Mouse (Mus musculus): ENCODE data around the gene Sema3g. TPM values are rescaled to one million over a fixed set of nuclear protein-coding genes. Genes with fewer than 3 reads are reported as not detected.

Gene Sema3g
- 0.61 and 0.66 TPM in 2 replicates for polyA plus RNA-seq (2016; fragmentation: Nextera tagmentation; extraction: Ambion mirVana)

DNA sequence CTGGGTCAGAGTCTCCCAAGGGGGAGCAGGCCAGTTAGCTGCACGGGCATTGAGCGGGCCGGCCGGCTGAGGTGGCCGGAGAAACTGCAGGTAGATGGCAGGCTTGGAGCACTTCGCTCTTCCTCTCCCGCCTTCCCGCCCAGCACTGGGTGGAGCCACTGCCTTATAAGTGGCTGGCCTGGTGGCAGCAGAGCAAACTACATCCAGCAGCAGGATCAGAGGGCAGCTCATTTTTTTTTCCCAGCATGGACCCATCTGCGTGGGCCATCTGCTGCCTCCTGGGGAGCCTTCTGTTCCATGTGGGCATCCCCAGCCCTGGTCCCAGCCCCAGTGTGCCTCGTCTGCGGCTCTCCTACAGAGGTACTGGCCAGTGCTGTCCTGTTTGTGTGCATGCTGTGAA, at the start of gene Sema3g:
TSS of gene Sema3g (plus strand) at position 195 of the 400 bp plus-strand sequence.
- H3K27ac ChIP-seq, result peak within 1 kb of the TSS; percentile 74
- peak within 1 kb of the TSS; percentile 0; the same call in 1 of the 2 replicates for H3K4me3 ChIP-seq
- H3K36me3 ChIP-seq (replicated peaks), result no peaks in the 10 kb centered on the region
- H3K9me3 ChIP-seq, result no peaks in the 10 kb centered on the region
- peaks cover 21% of the 10 kb centered on the region for H3K27me3 ChIP-seq (ENCODE audit: poor library complexity, severe bottlenecking)
- peaks cover 47% of the 10 kb centered on the region for H3K4me1 ChIP-seq
- 15% methylated on average over 11 of the region's 11 CpGs for WGBS
- peak; percentile 63 for DNase-seq (ENCODE audit: extremely low spot score, low spot score)

DNA sequence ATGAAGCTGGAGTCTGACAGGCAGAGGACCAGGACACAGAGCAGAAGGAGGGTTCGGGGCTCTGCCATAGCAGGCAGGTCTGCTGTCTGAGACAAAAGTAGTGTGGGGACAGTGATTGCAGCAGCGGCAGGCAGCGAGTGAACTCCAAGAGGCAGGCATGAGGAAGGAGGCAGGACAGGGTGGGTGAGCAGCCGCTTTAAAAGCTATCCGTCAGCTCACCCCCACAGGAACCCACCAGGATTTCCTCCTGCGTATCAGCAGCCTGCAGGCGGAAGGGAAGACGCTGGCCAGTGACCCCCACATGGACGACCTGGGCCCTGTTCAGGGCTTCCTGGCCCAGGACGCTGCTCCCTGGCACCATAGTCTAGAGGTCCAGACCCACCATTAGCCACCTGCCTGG, 49.2 kb upstream of the Sema3g start, which contains the start of gene Stab1:
TSS of gene Stab1 (minus strand) at position 217 of the 400 bp plus-strand sequence.
- Histone ChIP-seq H3K36me3 (replicated peaks) (peaks cover 37% of the 10 kb centered on the region), H3K9me3 (no peaks in the 10 kb centered on the region), H3K27me3 (ENCODE audit: poor library complexity, severe bottlenecking) (no peaks in the 10 kb centered on the region), H3K4me1 (peaks cover 43% of the 10 kb centered on the region), H3K4me3 (peak within 1 kb of the TSS; percentile 16), H3K27ac (peak within 1 kb of the TSS; percentile 15)
- no peak for DNase-seq (ENCODE audit: extremely low spot score, low spot score)
- WGBS, result 65% methylated on average over 10 of the region's 10 CpGs

DNA sequence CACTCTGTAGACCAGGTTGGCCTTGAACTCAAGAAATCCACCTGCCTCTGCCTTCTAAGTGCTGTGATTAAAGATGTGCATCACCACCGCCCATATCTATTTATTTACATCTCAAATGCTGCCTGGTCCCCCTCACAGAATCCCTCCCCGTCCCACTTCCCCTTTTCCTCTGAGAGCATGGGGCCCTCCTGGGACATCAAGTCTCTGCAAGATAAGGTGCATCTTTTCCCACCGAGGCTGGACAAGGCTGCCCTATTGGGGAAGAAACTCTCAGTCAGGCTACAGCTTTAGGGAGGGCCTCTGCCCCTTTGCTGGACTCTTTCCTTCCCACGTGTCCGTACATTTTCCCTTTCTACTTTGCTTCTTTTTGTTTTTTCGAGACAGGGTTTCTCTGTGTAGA, 48.2 kb upstream of the Sema3g start:
- Histone ChIP-seq H3K36me3 (replicated peaks) (peaks cover 48% of the 10 kb centered on the region), H3K9me3 (no peaks in the 10 kb centered on the region), H3K27ac (no peak overlapping the region), H3K4me3 (no peak overlapping the region), H3K27me3 (ENCODE audit: poor library complexity, severe bottlenecking) (no peaks in the 10 kb centered on the region), H3K4me1 (peaks cover 43% of the 10 kb centered on the region)
- no peak for DNase-seq (ENCODE audit: extremely low spot score, low spot score)
- 83% methylated on average over 6 of the region's 6 CpGs for WGBS

DNA sequence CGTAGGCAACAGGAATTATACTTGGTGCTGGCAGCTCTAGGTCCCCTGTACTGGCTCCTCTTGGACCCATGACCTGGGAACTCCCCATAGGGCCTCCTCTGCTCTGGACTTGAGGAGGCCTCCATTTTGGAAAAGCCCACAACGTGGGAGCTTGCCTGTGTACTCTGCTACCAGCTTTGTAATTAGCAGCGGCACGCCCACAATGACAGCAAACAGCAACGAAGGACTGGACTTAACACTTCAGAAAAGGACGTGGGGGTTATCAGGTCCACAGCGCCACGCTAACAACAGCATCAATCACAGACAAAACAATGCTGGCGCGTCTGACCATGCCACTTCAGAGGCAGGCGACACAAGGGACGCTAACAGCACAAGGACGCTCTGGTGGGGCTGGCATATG, 46.7 kb upstream of the Sema3g start:
- no peak overlapping the region for H3K4me3 ChIP-seq
- 91% methylated on average over 13 of the region's 13 CpGs for WGBS
- peaks cover 36% of the 10 kb centered on the region for H3K4me1 ChIP-seq
- 0 out of 2 replicates have a peak overlapping the region, but pooled peaks have one; percentile 48 for H3K27ac ChIP-seq
- peaks cover 63% of the 10 kb centered on the region for H3K36me3 ChIP-seq (replicated peaks)
- no peak for DNase-seq (ENCODE audit: extremely low spot score, low spot score)
- H3K27me3 ChIP-seq (ENCODE audit: poor library complexity, severe bottlenecking), result no peaks in the 10 kb centered on the region
- no peaks in the 10 kb centered on the region for H3K9me3 ChIP-seq

DNA sequence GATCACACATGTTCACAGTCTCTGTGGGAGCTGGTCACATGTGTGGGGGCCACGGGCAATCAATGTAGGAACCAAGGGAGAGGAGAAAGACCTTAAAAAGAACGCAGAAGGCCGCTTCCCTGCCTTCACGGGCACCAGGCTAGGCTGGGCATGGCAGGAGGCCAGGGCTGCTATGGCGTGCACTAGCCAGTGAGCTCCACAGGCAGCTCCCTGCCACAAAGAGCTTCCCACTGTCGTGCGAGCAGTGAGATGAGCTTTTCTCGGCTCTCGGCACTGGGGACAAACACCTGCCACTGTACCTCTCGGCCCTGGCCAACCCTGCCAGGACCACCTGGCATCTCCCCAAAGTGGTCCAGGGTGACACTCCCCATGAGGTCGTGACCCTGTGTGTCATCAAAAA, 46.3 kb upstream of the Sema3g start:
- H3K4me3 ChIP-seq, result no peak overlapping the region
- no peak overlapping the region for H3K27ac ChIP-seq
- H3K9me3 ChIP-seq, result no peaks in the 10 kb centered on the region
- 94% methylated on average over 11 of the region's 11 CpGs for WGBS
- DNase-seq (ENCODE audit: extremely low spot score, low spot score), result no peak
- H3K27me3 ChIP-seq (ENCODE audit: poor library complexity, severe bottlenecking), result no peaks in the 10 kb centered on the region
- peaks cover 32% of the 10 kb centered on the region for H3K4me1 ChIP-seq
- peaks cover 67% of the 10 kb centered on the region for H3K36me3 ChIP-seq (replicated peaks)

DNA sequence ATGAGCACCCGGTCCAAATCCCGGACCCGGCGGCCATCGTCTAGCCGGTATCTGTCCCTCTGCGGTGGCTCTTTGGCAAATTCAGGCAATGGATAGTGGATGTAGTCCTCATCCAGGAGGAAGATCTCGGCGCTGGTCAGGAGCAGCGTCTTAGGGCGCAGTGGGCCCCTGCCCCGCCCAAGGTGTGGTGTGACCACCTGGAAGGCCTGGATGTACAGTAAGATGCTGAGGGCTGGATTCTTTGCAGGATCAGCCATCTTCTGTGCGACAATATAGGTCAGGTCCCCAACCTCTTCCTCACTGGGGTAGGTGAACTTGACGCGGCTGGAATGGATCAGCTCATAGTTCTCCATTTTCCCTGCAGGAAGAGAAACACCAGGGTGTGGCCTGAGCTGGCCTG, 45.8 kb upstream of the Sema3g start:
- peaks cover 71% of the 10 kb centered on the region for H3K36me3 ChIP-seq (replicated peaks)
- DNase-seq (ENCODE audit: extremely low spot score, low spot score), result no peak
- H3K27me3 ChIP-seq (ENCODE audit: poor library complexity, severe bottlenecking), result no peaks in the 10 kb centered on the region
- WGBS, result 97% methylated on average over 15 of the region's 15 CpGs
- H3K27ac ChIP-seq, result no peak overlapping the region
- H3K4me1 ChIP-seq, result peaks cover 28% of the 10 kb centered on the region
- no peaks in the 10 kb centered on the region for H3K9me3 ChIP-seq
- no peak overlapping the region for H3K4me3 ChIP-seq

DNA sequence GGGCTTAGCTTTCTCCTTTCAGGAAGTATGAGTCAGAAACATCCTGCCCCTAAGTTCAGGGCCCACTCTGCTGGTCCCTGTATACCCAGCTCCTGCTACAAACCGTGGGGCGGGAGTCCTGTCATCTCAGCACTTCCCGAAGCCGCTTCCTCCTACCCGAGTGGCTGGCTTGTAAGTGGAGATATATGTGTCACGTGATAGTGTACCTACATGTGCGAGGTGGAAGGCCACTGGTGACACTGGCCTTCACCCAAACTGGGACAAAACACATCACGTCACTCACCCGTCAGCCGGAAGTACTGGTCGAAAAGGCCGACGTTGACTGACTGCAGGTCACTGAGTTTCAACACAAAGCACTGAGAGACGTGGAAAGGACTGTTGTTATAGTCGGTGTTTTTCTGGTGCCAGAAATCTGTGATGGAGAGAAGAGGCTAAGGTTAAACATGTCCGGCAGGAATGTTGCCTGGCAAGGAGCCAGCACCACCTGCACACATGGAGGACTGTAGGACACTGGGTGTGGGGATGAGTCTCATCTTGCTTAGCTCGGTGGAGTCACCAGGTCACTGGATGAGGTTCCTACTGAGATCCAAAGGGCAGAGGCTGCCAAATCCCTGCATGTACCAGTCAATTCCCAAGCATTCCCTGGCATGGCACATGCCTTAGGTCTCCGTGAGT, 44.7 kb upstream of the Sema3g start:
- Histone ChIP-seq H3K27ac (no peak overlapping the region), H3K9me3 (no peaks in the 10 kb centered on the region), H3K36me3 (replicated peaks) (peaks cover 82% of the 10 kb centered on the region), H3K27me3 (ENCODE audit: poor library complexity, severe bottlenecking) (no peaks in the 10 kb centered on the region), H3K4me1 (peaks cover 22% of the 10 kb centered on the region), H3K4me3 (no peak overlapping the region)
- WGBS, result 93% methylated on average over 18 of the region's 18 CpGs
- no peak for DNase-seq (ENCODE audit: extremely low spot score, low spot score)

DNA sequence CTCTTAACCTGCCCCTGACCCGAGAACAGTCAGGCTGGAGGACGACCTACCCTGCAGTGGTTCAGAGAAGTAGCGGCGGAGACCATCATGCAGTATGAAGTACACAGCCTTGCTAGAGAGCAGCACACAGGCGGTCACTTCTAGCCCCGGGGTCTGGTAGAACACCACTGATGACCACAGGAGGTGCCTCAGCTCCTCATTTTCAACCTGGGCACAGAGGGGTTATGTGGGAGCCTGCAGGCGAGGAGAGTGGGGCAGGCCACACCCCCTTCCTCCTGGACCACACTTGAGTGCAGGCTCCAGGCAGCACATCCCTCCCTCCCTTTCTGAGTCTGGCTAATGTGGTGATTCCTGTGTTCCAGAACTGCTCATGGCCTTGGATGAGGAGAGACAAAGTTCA, 44.1 kb upstream of the Sema3g start:
- Histone ChIP-seq H3K27me3 (ENCODE audit: poor library complexity, severe bottlenecking) (no peaks in the 10 kb centered on the region), H3K4me3 (no peak overlapping the region), H3K4me1 (peaks cover 19% of the 10 kb centered on the region), H3K27ac (no peak overlapping the region), H3K36me3 (replicated peaks) (peaks cover 89% of the 10 kb centered on the region), H3K9me3 (no peaks in the 10 kb centered on the region)
- DNase-seq (ENCODE audit: extremely low spot score, low spot score), result no peak
- 93% methylated on average over 7 of the region's 7 CpGs for WGBS

DNA sequence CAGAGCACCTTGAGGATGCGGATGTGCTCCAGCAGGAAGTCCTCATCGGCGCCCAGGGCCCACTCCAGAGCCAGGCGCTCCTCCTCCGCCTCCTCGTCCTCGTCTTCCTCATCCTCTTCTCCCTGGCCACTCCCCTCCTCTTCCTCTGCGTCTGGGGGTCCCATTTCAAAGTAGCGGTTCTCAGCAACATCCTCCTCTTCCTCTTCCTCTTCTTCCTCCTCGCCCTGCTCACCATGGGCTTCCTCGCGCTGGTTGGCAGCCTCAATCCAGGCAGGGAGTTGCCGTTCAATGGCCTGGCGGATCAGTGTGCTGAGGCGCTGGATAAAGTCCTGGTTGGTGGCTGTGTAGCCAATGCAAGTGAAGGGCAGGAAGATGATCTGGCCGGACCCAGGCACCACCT, 40.4 kb upstream of the Sema3g start:
- Histone ChIP-seq H3K27me3 (ENCODE audit: poor library complexity, severe bottlenecking) (no peaks in the 10 kb centered on the region), H3K36me3 (replicated peaks) (peaks cover 100% of the 10 kb centered on the region), H3K27ac (no peak overlapping the region), H3K4me1 (no peaks in the 10 kb centered on the region), H3K4me3 (no peak overlapping the region), H3K9me3 (no peaks in the 10 kb centered on the region)
- no peak for DNase-seq (ENCODE audit: extremely low spot score, low spot score)
- 89% methylated on average over 16 of the region's 16 CpGs for WGBS

DNA sequence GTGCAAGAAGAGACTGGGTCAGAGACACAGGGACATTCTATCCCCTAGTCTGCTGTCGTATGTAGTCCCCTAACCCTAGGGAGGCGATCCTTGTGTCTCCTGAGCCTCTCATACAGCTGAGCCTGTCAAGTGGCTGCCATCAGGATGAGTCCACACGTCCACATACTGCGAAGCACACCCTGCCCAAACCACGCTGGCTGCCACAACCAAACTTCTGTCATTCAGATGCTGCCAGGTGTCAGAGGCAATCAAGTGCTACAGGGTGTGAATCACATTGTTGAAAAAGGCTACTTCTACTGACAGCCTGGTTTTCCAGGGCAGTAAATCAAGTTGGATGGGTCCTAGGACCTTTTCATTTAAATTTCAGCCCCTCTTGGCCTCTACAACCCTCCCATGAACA, 39.9 kb upstream of the Sema3g start:
- no peaks in the 10 kb centered on the region for H3K4me1 ChIP-seq
- H3K27me3 ChIP-seq (ENCODE audit: poor library complexity, severe bottlenecking), result no peaks in the 10 kb centered on the region
- H3K9me3 ChIP-seq, result no peaks in the 10 kb centered on the region
- H3K27ac ChIP-seq, result no peak overlapping the region
- no peak for DNase-seq (ENCODE audit: extremely low spot score, low spot score)
- no peak overlapping the region for H3K4me3 ChIP-seq
- H3K36me3 ChIP-seq (replicated peaks), result peaks cover 100% of the 10 kb centered on the region
- 97% methylated on average over 5 of the region's 5 CpGs for WGBS

DNA sequence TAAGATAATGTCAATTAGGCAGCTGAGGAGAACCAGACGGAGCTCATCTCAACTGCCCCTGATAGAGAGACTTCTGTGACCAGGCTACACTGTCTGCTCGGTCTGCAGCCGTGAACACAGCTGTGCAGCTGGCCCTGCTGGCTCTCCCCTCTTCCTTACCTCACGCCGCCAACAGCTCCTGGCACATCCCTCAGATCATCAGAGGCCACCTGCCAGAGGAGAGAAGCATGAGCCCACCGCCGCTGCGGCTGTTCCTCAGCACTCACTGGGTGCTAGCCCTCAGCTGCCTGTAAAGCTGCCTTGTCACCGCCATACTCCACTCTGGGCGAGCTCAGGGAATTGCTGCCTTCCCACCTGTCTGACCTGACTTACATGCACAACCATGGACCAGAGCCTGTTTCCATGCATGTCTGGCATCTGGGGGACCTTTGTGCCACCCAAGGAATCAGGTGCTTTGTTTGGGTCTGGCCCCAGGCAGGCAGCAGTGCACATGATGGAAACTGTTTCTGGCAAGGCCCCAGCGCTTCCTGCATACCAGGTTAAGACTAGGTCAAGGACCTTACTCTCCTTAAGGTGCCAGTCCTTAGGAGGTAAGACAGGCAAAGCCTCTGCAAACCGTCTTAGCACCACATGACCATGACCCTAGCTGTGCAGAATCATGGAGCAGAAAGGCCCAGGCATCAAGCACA, 37.8 kb upstream of the Sema3g start:
- Histone ChIP-seq H3K4me3 (no peak overlapping the region), H3K27me3 (ENCODE audit: poor library complexity, severe bottlenecking) (no peaks in the 10 kb centered on the region), H3K4me1 (no peaks in the 10 kb centered on the region), H3K9me3 (no peaks in the 10 kb centered on the region), H3K36me3 (replicated peaks) (peaks cover 100% of the 10 kb centered on the region), H3K27ac (no peak overlapping the region)
- WGBS, result 95% methylated on average over 12 of the region's 12 CpGs
- DNase-seq (ENCODE audit: extremely low spot score, low spot score), result no peak

- no peaks in the 10 kb centered on the region for H3K9me3 ChIP-seq
- H3K4me3 ChIP-seq, result no peak overlapping the region
- WGBS, result 89% methylated on average over 4 of the region's 4 CpGs
- no peak overlapping the region for H3K27ac ChIP-seq
- no peaks in the 10 kb centered on the region for H3K27me3 ChIP-seq (ENCODE audit: poor library complexity, severe bottlenecking)
- H3K36me3 ChIP-seq (replicated peaks), result peaks cover 100% of the 10 kb centered on the region
- DNase-seq (ENCODE audit: extremely low spot score, low spot score), result no peak
- no peaks in the 10 kb centered on the region for H3K4me1 ChIP-seq
Observed at GRCm38 (mm10) chr14:31181512-31181911, 36.1 kb upstream of the Sema3g start.

GRCm38 (mm10) chr14:31182786-31183290, 34.8 kb upstream of the Sema3g start:
- no peaks in the 10 kb centered on the region for H3K27me3 ChIP-seq (ENCODE audit: poor library complexity, severe bottlenecking)
- H3K27ac ChIP-seq, result no peak overlapping the region
- 90% methylated on average over 2 of the region's 2 CpGs for WGBS
- no peaks in the 10 kb centered on the region for H3K9me3 ChIP-seq
- H3K4me3 ChIP-seq, result no peak overlapping the region
- H3K36me3 ChIP-seq (replicated peaks), result peaks cover 100% of the 10 kb centered on the region
- DNase-seq (ENCODE audit: extremely low spot score, low spot score), result no peak
- H3K4me1 ChIP-seq, result no peaks in the 10 kb centered on the region

All from forebrain, embryonic 10.5 days (tissue).